Mouse (Mus musculus) heart, embryonic 12.5 days (tissue): ENCODE results near the gene Knop1. TPM values are rescaled to one million over a fixed set of nuclear protein-coding genes. Genes with fewer than 3 reads are reported as not detected.

Experiments
- ATAC-seq: fragments of 200-750 bp; cut with Nextera tagmentation; 2 replicates; pipeline ENCODE4 v1.8.0; 2017; ENCODE audit warnings: moderate TSS enrichment, moderate library complexity; ENCODE audit not compliant: insufficient number of reproducible peaks, low FRiP score
- H3K27ac ChIP-seq: fragments of 300-500 bp; sonication (generic); 2 replicates; pipeline ENCODE4 v1.5.1; 2016; ENCODE audit warnings: mild to moderate bottlenecking, moderate library complexity; ENCODE audit not compliant: poor library complexity, severe bottlenecking
- H3K27me3 ChIP-seq: fragments of 300-500 bp; sonication (generic); replicated peaks from 2 replicates; pipeline ENCODE4 v1.6.1; 2016; ENCODE audit warnings: mild to moderate bottlenecking, moderate library complexity
- H3K36me3 ChIP-seq: fragments of 300-500 bp; sonication (generic); 2 replicates; pipeline ENCODE4 v1.6.1; 2016; ENCODE audit warnings: mild to moderate bottlenecking, moderate library complexity
- H3K4me1 ChIP-seq: fragments of 300-500 bp; sonication (generic); replicated peaks from 2 replicates; pipeline ENCODE4 v1.6.1; 2016; ENCODE audit warnings: mild to moderate bottlenecking
- H3K4me2 ChIP-seq: fragments of 300-500 bp; sonication (generic); 2 replicates; pipeline ENCODE4 v1.6.1; 2016; ENCODE audit warnings: mild to moderate bottlenecking, moderate library complexity
- H3K4me3 ChIP-seq: fragments of 300-500 bp; sonication (generic); 2 replicates; pipeline ENCODE4 v1.5.1; 2016; ENCODE audit warnings: mild to moderate bottlenecking
- H3K9ac ChIP-seq: fragments of 300-500 bp; sonication (generic); 2 replicates; pipeline ENCODE4 v1.6.1; 2016; ENCODE audit warnings: mild to moderate bottlenecking, moderate library complexity
- H3K9me3 ChIP-seq: fragments of 300-500 bp; sonication (generic); replicated peaks from 2 replicates; pipeline ENCODE4 v1.6.1; 2016; ENCODE audit warnings: mild to moderate bottlenecking, moderate library complexity
- WGBS: fragments of 180-500 bp; shearing (Covaris S2); methylation state at CpG from one replicate; pipeline ENCODE4 v1.1.7; 2016; 5-methylcytosine and 5-hydroxymethylcytosine counted together
- polyA plus RNA-seq: library from polyadenylated mRNA; unstranded; fragments of >200 nt; fragmentation: Nextera tagmentation; extraction: Ambion mirVana; gene quantifications from 2 replicates; pipeline ENCODE4 v1.2.1, GENCODE M21; 2016

Gene Knop1
- 63.5 and 65.6 TPM in 2 replicates for polyA plus RNA-seq

DNA sequence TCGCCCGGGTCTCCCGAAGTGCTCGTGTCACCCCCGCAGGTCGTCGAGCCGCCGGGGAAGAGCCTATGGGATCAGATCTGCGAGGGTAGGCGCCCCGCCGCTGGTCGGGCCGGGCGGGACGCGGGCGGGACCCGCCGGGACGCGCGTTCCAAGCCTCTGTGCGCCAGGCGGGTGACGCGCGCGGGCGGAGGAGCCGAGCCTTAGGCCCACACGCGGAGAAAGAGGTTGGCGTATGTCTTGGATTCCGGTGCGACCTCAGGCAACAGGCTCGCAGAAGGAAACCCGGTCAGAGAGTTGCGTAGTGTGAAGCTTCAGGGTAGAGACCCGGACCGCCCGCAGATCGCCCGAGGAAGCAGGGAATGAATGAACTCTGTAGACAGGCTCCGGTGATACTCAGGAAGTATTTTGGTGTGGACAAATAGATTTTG lies at the start of gene Knop1:
TSS of gene Knop1 (minus strand) at position 378 of the 428 bp plus-strand sequence.
- Histone ChIP-seq H3K27ac (no peak within 1 kb of the TSS; the same call in 1 of the 2 replicates), H3K9me3 (no peaks in the 10 kb centered on the region), H3K4me3 (peak within 1 kb of the TSS; percentile 82), H3K4me2 (peak within 1 kb of the TSS; percentile 78), H3K27me3 (no peaks in the 10 kb centered on the region), H3K9ac (peak within 1 kb of the TSS; percentile 76), H3K36me3 (peaks cover 28% of the 10 kb centered on the region), H3K4me1 (peaks cover 21% of the 10 kb centered on the region)
- under 1% methylated on average over 42 of the region's 46 CpGs for WGBS
- ATAC-seq, result peak; percentile 81

DNA sequence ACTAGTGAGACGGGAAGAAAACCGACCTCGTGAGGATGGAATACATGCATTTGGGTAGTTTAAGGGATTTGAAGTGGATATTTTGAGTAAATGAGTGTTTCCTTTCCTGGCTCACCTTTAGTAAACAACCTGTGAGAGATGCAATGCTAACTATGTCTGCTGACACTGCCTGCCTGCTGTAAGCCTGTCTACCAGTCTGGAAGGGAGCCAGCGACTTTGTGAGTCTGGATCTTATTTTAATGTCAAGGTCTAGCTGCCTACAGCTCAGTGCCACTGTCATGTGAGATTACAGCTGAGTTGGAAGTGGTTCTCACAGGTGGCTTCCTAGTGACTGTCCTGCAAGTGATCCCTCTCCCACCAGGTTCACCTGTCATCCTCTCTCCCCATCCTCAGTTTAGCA lies 48.5 kb upstream of the Knop1 start:
- WGBS, result 83% methylated on average over 4 of the region's 4 CpGs
- H3K9ac ChIP-seq, result no peak overlapping the region
- H3K9me3 ChIP-seq, result no peaks in the 10 kb centered on the region
- H3K4me2 ChIP-seq, result no peak overlapping the region
- no peak overlapping the region for H3K27ac ChIP-seq
- no peak for ATAC-seq
- H3K36me3 ChIP-seq, result no peaks in the 10 kb centered on the region
- no peak overlapping the region for H3K4me3 ChIP-seq
- no peaks in the 10 kb centered on the region for H3K27me3 ChIP-seq
- H3K4me1 ChIP-seq, result peaks cover 24% of the 10 kb centered on the region

DNA sequence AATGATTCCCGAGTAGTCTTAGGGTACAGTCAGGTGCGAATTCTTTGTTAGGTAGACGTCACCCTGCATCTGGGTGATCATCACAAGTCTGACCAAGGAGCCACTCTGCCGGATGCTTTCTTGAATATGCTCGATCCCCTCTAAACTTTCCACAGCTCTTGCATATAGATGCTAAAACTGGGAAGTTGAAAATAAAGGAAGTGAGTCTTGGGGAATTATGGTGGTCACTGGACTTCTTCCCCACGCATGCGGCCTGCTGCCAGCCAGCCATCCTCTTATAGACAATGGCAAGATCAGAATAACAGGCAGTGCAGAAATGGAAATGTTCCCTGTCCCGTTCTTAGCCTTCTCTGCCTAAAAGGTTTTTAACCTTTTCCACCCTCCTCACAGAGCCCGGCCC lies 47.8 kb upstream of the Knop1 start:
- no peak overlapping the region for H3K9ac ChIP-seq
- no peak overlapping the region for H3K4me2 ChIP-seq
- no peak overlapping the region for H3K4me3 ChIP-seq
- H3K9me3 ChIP-seq, result no peaks in the 10 kb centered on the region
- peaks cover 24% of the 10 kb centered on the region for H3K4me1 ChIP-seq
- ATAC-seq, result no peak
- H3K36me3 ChIP-seq, result no peaks in the 10 kb centered on the region
- WGBS, result 86% methylated on average over 9 of the region's 9 CpGs
- H3K27me3 ChIP-seq, result 0 out of 2 replicates have a peak, but pooled peaks cover 2% of the 10 kb centered on the region
- H3K27ac ChIP-seq, result no peak overlapping the region

DNA sequence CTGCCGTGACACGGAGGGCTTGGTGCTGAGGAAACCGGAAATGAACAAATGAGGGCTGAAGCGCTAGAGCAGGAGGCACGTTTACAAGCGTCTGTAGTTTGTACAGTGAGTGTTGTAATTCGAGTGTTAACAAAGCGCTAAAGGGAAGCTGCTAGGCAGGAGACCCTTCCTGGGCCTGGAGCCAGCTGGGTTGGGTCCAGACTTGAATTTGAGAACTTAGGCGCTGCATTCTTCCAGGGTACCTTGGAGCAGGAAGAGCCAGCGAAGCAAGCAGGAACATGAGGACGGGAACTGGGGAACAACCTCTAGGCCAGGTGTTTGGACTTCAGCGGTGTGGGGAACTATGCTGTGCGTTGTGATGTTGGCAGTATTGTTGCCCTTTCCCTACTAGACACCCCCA lies 46.9 kb upstream of the Knop1 start:
- Histone ChIP-seq H3K27ac (no peak overlapping the region), H3K9ac (no peak overlapping the region), H3K4me3 (no peak overlapping the region), H3K27me3 (0 out of 2 replicates have a peak, but pooled peaks cover 4% of the 10 kb centered on the region), H3K4me1 (peaks cover 24% of the 10 kb centered on the region), H3K9me3 (no peaks in the 10 kb centered on the region), H3K36me3 (no peaks in the 10 kb centered on the region), H3K4me2 (peak overlapping the region; percentile 41)
- 0 out of 2 replicates have a peak, but pooled peaks have one; percentile 29 for ATAC-seq
- WGBS, result 45% methylated on average over 13 of the region's 13 CpGs

DNA sequence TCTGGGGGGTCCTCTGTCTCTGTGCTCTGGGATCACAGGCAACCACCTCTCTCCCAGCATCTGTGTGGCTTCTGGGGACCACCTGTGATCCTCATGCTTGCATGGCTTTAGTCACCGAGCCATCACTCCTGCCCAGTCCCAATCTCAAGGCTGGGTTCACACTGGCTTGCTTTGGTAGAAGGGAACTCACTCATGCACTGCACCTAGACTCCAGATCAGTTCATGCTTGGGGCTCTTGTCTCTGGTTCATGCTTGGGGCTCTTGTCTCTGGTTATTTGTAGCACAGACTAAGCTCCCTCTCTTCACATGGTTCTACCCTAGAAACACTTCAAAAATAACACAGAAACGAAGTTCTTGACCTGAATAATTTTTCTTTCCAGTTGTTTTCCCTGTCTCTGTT lies 44.0 kb upstream of the Knop1 start:
- 74% methylated on average over 2 of the region's 2 CpGs for WGBS

DNA sequence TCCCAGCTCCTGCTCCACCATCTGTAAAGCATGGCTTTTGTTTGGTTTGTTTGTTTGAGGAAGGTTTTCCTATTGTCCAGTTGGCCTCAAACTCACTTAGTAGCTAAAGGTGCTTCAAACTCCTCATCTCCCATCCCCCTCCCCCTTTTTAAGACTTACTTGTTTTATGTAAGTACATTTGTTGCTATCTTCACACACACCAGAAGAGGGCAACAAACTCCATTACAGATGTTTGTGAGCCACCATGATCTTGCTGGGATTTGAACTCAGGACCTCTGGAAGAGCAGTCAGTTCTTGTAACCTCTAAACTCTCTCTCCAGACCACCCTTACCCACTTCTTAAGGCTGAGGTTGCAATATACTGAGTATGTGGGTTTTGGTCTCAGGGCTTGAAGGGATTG lies 42.0 kb upstream of the Knop1 start:
- no peak overlapping the region for H3K4me3 ChIP-seq
- H3K27ac ChIP-seq, result no peak overlapping the region
- H3K9ac ChIP-seq, result no peak overlapping the region
- H3K9me3 ChIP-seq, result no peaks in the 10 kb centered on the region
- no peaks in the 10 kb centered on the region for H3K36me3 ChIP-seq
- ATAC-seq, result no peak
- no peak overlapping the region for H3K4me2 ChIP-seq
- H3K27me3 ChIP-seq, result 0 out of 2 replicates have a peak, but pooled peaks cover 4% of the 10 kb centered on the region
- peaks cover 15% of the 10 kb centered on the region for H3K4me1 ChIP-seq

More for the DNA sequence above, 44.0 kb upstream of the Knop1 start:
- no peaks in the 10 kb centered on the region for H3K36me3 ChIP-seq
- H3K4me3 ChIP-seq, result no peak overlapping the region
- H3K9ac ChIP-seq, result no peak overlapping the region
- no peak overlapping the region for H3K27ac ChIP-seq
- ATAC-seq, result no peak
- no peaks in the 10 kb centered on the region for H3K9me3 ChIP-seq
- no peak overlapping the region for H3K4me2 ChIP-seq
- 0 out of 2 replicates have a peak, but pooled peaks cover 4% of the 10 kb centered on the region for H3K27me3 ChIP-seq
- peaks cover 19% of the 10 kb centered on the region for H3K4me1 ChIP-seq

DNA sequence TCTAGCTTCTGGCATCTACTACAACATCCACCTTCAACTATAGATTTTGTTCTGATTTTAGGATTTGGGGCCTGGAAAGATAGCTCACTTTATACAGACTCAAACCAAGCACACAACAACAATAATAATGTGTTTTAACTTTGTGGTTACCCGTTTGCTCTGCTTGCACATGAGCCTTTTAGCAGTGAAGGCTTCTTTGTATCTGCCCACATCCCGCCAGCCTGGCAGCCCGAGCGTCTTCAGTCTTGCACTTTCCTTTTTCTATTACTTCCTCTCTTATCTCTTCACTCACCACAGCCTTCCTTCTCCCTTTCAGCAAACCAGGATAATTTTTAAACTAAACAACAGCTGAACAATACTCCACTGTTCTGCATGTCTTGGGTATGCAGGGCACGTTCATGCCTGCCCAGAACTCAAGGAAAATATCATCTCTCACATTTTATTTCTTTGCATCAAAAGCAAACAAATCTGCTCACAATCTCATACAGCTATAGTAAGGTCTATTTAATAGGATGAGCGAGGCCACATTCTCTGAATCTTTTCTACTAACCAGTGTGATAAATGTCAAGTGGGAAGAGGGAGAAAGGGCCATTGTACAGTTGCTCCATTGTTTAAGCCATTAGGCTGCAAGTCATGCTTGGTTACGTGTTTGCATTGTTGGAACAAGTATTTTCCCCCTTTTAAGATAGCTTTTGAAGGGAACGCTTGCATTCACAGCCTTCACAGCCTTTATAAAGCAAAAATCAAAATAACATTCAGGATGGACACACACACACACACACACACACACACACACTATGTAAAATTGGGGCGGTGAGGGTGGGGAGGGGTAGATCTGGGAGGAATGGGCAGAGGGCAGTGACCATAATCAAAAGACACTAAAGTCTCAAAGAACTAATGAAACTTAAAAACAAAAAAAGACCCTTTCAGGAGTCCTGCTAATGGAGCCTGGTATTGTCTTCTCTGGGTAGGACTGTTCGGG lies 39.7 kb upstream of the Knop1 start:
- 0 out of 2 replicates have a peak, but pooled peaks cover 4% of the 10 kb centered on the region for H3K27me3 ChIP-seq
- no peaks in the 10 kb centered on the region for H3K36me3 ChIP-seq
- H3K9ac ChIP-seq, result no peak overlapping the region
- no peak overlapping the region for H3K27ac ChIP-seq
- no peak overlapping the region for H3K4me3 ChIP-seq
- no peak overlapping the region for H3K4me2 ChIP-seq
- no peaks in the 10 kb centered on the region for H3K9me3 ChIP-seq
- 43% methylated on average over 10 of the region's 10 CpGs for WGBS
- H3K4me1 ChIP-seq, result 0 out of 2 replicates have a peak, but pooled peaks cover 11% of the 10 kb centered on the region
- ATAC-seq, result no peak

DNA sequence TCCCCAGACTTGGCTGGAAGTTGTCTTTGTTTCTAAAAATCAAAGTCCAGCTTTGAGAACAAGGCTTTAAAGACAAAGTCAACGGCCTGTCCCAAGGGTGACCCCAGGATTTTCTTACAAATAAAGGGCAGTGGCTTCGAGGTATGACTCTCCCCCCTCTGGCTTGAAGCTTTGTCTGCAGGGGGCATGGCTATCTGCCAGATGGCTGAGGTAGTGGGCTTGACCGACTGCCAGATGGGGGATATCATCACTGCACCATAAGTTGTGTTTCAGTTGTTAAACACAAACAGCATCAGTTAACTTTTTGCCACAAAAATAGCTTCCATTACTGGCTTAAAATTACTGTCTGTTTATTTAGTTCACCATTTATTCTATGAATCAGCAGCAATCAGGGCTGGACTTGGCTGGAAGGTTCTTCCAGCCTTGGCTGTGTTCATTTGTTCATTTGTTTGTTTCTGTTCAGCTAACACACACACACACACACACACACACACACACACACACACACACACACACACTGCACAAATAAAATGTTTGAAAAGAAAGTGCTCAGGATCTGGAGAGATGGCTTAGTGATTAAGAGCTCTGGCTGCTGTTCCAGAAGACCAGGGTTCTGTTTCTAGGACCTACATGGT lies 33.1 kb upstream of the Knop1 start:
- no peak overlapping the region for H3K4me3 ChIP-seq
- no peak for ATAC-seq
- H3K4me1 ChIP-seq, result 0 out of 2 replicates have a peak, but pooled peaks cover 4% of the 10 kb centered on the region
- 27% methylated on average over 3 of the region's 3 CpGs for WGBS
- no peaks in the 10 kb centered on the region for H3K27me3 ChIP-seq
- H3K36me3 ChIP-seq, result no peaks in the 10 kb centered on the region
- H3K4me2 ChIP-seq, result no peak overlapping the region
- no peak overlapping the region for H3K27ac ChIP-seq
- H3K9ac ChIP-seq, result no peak overlapping the region
- H3K9me3 ChIP-seq, result no peaks in the 10 kb centered on the region

DNA sequence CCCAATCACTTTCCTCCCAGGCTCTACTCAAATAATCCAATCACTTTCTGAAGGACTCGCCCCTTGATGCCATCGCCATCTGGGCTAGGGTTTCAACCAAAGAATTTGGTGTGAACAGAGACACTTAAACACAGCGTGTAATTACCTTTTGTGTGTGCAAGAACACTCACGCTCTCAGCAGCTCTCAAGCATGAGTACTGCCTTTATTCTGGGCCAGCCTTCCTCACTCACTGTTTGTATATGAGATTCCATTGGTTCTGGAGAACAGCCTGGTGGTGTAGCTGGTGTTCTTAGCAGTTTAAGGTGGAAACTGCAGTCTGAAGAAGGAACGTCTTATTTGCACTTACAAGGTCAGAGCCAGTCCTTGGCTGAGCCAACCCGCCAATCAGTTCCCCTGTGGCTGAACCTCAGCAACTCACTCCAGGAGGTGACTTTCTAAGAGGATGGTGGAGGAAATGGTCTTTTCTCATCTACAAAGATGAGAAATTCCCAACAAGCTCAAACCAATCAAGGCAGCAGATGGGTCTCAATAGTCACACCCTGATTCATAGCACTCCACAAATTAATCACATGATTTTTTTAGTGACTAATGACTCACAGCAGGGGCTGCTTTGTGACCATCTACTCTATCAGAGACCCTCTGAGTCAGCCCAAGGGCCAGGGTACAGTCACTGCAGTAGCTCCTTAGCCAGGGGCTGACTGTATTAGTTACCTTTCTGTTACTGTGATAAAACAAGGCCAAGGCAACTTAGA lies 31.4 kb upstream of the Knop1 start:
- 59% methylated on average over 6 of the region's 6 CpGs for WGBS
- ATAC-seq, result no peak

DNA sequence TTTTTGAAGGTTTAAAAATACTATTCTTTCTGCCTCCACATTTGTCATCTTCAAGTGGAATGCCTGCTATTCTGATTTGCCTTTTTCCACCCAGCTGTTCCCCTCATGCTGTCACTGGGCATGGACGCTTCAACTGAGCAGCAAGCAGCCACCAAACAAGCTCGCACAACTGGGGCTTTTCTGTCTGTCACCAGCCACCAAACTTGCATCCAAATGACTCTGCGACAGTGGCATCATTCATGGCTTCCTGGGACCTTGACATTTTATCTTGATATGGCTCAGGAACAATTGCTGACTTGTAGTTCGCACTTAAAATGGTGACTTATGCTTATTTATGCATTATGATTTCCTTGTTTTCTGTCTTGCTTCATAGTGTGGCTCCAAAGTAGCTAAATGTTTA lies 28.9 kb upstream of the Knop1 start:
- H3K27ac ChIP-seq, result no peak overlapping the region
- H3K36me3 ChIP-seq, result no peaks in the 10 kb centered on the region
- no peak for ATAC-seq
- no peaks in the 10 kb centered on the region for H3K9me3 ChIP-seq
- H3K4me3 ChIP-seq, result no peak overlapping the region
- 73% methylated on average over 4 of the region's 4 CpGs for WGBS
- no peaks in the 10 kb centered on the region for H3K27me3 ChIP-seq
- H3K9ac ChIP-seq, result no peak overlapping the region
- no peak overlapping the region for H3K4me2 ChIP-seq
- peaks cover 18% of the 10 kb centered on the region for H3K4me1 ChIP-seq

More for the DNA sequence above, 31.4 kb upstream of the Knop1 start:
- no peak overlapping the region for H3K27ac ChIP-seq
- H3K4me3 ChIP-seq, result no peak overlapping the region
- H3K9ac ChIP-seq, result no peak overlapping the region
- no peak overlapping the region for H3K4me2 ChIP-seq
- no peaks in the 10 kb centered on the region for H3K27me3 ChIP-seq
- H3K4me1 ChIP-seq, result peaks cover 21% of the 10 kb centered on the region
- no peaks in the 10 kb centered on the region for H3K36me3 ChIP-seq
- H3K9me3 ChIP-seq, result no peaks in the 10 kb centered on the region
